Mouse (Mus musculus): Measurements from ENCODE around the gene Disp2. TPM values are rescaled to one million over a fixed set of nuclear protein-coding genes. Genes with fewer than 3 reads are reported as not detected.

Disp2 gene
- polyA plus RNA-seq, 2 experiments, result 0.21 to 0.27 TPM

GRCm38 (mm10) chr2:118745232-118745884 lies 34.2 kb upstream of the Disp2 start, which contains the start of gene Inafm2:
Gene Inafm2, plus strand, starts transcription at chr2:118745758.
- Histone ChIP-seq H3K9me3 (ENCODE audit: control insufficient read depth, low read length) (no peaks in the 10 kb centered on the region), H3K27ac (no peak within 1 kb of the TSS), H3K4me1 (replicated peaks; ENCODE audit: control insufficient read depth in 2 of 2, insufficient read depth in 2 of 2, low read length in 1 of 2) (peaks cover 12 to 25% of the 10 kb centered on the region in 2 experiments), H3K4me2 (ENCODE audit: low read depth) (peak within 1 kb of the TSS; percentile 80), H3K9ac (replicated peaks) (peak within 1 kb of the TSS; percentile 91), H3K36me3 (replicated peaks; ENCODE audit: control insufficient read depth, insufficient read depth, low read depth) (no peaks in the 10 kb centered on the region), H3K4me3 (ENCODE audit: insufficient read depth in 1 of 2, low read depth in 2 of 2, low read length in 2 of 2) (peak within 1 kb of the TSS; percentile 78 to 88), H3K27me3 (ENCODE audit: control insufficient read depth, insufficient read depth, low read length) (peaks cover 5% of the 10 kb centered on the region)
- ATAC-seq (ENCODE audit: insufficient read depth) (peak; percentile 88), DNase-seq (ENCODE audit: low read depth in 3 of 3, low spot score in 3 of 3) (peak; percentile 78 to 83 (median 81))
- WGBS (ENCODE audit: insufficient replicate concordance), result under 1% methylated on average over 57 of the region's 57 CpGs
- TF ChIP-seq CTCF (IDR thresholded peaks at IDR 0.05; ENCODE audit: low read depth) (no peak), EP300 (IDR thresholded peaks at IDR 0.05; ENCODE audit: low read depth) (no peak)

GRCm38 (mm10) chr2:118745915-118746901 lies 33.3 kb upstream of the Disp2 start:
- Histone ChIP-seq H3K27me3 (ENCODE audit: control insufficient read depth, insufficient read depth, low read length) (peaks cover 5% of the 10 kb centered on the region), H3K27ac (no peak overlapping the region), H3K9me3 (ENCODE audit: control insufficient read depth, low read length) (no peaks in the 10 kb centered on the region), H3K4me3 (ENCODE audit: insufficient read depth in 1 of 2, low read depth in 2 of 2, low read length in 2 of 2) (peak overlapping the region; percentile 78 to 88), H3K36me3 (replicated peaks; ENCODE audit: control insufficient read depth, insufficient read depth, low read depth) (no peaks in the 10 kb centered on the region), H3K4me1 (replicated peaks; ENCODE audit: control insufficient read depth in 2 of 2, insufficient read depth in 2 of 2, low read length in 1 of 2) (peaks cover 12 to 25% of the 10 kb centered on the region in 2 experiments), H3K4me2 (ENCODE audit: low read depth) (peak overlapping the region; percentile 80), H3K9ac (replicated peaks) (peak overlapping the region; percentile 91)
- WGBS (ENCODE audit: insufficient replicate concordance), result under 1% methylated on average over 112 of the region's 113 CpGs
- TF ChIP-seq CTCF (IDR thresholded peaks at IDR 0.05; ENCODE audit: low read depth), result no peak
- no peak for TF ChIP-seq EP300 (IDR thresholded peaks at IDR 0.05; ENCODE audit: low read depth)
- ATAC-seq (ENCODE audit: insufficient read depth), result peak; percentile 57
- DNase-seq (ENCODE audit: low read depth in 3 of 3, low spot score in 3 of 3), result no peak

GRCm38 (mm10) chr2:118747301-118747960 lies 32.1 kb upstream of the Disp2 start:
- WGBS (ENCODE audit: insufficient replicate concordance), result 34% methylated on average over 10 of the region's 10 CpGs
- no peak for DNase-seq (ENCODE audit: low read depth in 3 of 3, low spot score in 3 of 3)
- peaks cover 5% of the 10 kb centered on the region for H3K27me3 ChIP-seq (ENCODE audit: control insufficient read depth, insufficient read depth, low read length)
- no peaks in the 10 kb centered on the region for H3K36me3 ChIP-seq (replicated peaks; ENCODE audit: control insufficient read depth, insufficient read depth, low read depth)
- no peak overlapping the region for H3K27ac ChIP-seq
- peak overlapping the region; percentile 80 for H3K4me2 ChIP-seq (ENCODE audit: low read depth)
- H3K9me3 ChIP-seq (ENCODE audit: control insufficient read depth, low read length), result no peaks in the 10 kb centered on the region
- peak overlapping the region; percentile 78 to 88 for H3K4me3 ChIP-seq (ENCODE audit: insufficient read depth in 1 of 2, low read depth in 2 of 2, low read length in 2 of 2)
- peaks cover 22 to 37% of the 10 kb centered on the region in 2 experiments for H3K4me1 ChIP-seq (replicated peaks; ENCODE audit: control insufficient read depth in 2 of 2, insufficient read depth in 2 of 2, low read length in 1 of 2)
- H3K9ac ChIP-seq (replicated peaks), result peak overlapping the region; percentile 91
- ATAC-seq (ENCODE audit: insufficient read depth), result no peak
- TF ChIP-seq CTCF (IDR thresholded peaks at IDR 0.05; ENCODE audit: low read depth) (no peak), EP300 (IDR thresholded peaks at IDR 0.05; ENCODE audit: low read depth) (no peak)

- TF ChIP-seq EP300 (IDR thresholded peaks at IDR 0.05; ENCODE audit: low read depth) (no peak), CTCF (IDR thresholded peaks at IDR 0.05; ENCODE audit: low read depth) (no peak)
- DNase-seq (ENCODE audit: low read depth in 3 of 3, low spot score in 3 of 3) (no peak), ATAC-seq (ENCODE audit: insufficient read depth) (no peak)
- H3K27me3 ChIP-seq (ENCODE audit: control insufficient read depth, insufficient read depth, low read length), result peaks cover 4% of the 10 kb centered on the region
- WGBS (ENCODE audit: insufficient replicate concordance), result 68% methylated on average over 10 of the region's 10 CpGs
- H3K9me3 ChIP-seq (ENCODE audit: control insufficient read depth, low read length), result no peaks in the 10 kb centered on the region
- H3K4me3 ChIP-seq (ENCODE audit: insufficient read depth in 1 of 2, low read depth in 2 of 2, low read length in 2 of 2), result no peak overlapping the region
- no peak overlapping the region for H3K9ac ChIP-seq (replicated peaks)
- peaks cover 28 to 41% of the 10 kb centered on the region in 2 experiments for H3K4me1 ChIP-seq (replicated peaks; ENCODE audit: control insufficient read depth in 2 of 2, insufficient read depth in 2 of 2, low read length in 1 of 2)
- H3K4me2 ChIP-seq (ENCODE audit: low read depth), result no peak overlapping the region
- no peaks in the 10 kb centered on the region for H3K36me3 ChIP-seq (replicated peaks; ENCODE audit: control insufficient read depth, insufficient read depth, low read depth)
- H3K27ac ChIP-seq, result no peak overlapping the region
These were observed 30.1 kb upstream of the Disp2 start for GRCm38 (mm10) chr2:118749341-118749884.
